Mouse (Mus musculus) CH12.LX (cell line): Measurements from ENCODE around the gene Cdc14b. TPM values are rescaled to one million over a fixed set of nuclear protein-coding genes. Genes with fewer than 3 reads are reported as not detected.

ENCODE experiments used
- DNase-seq: peaks from one replicate; pipeline ENCODE4 v3.0.0-alpha.2; 2013; ENCODE audit errors: extremely low read depth
- H3K27ac ChIP-seq: 2 replicates; pipeline ENCODE4 v1.5.1; 2012; ENCODE audit warnings: low read depth, mild to moderate bottlenecking, control low read depth, moderate library complexity; ENCODE audit not compliant: insufficient read depth
- H3K27me3 ChIP-seq: replicated peaks from 2 replicates; pipeline ENCODE3; 2012; ENCODE audit warnings: inconsistent platforms
- H3K36me3 ChIP-seq, 2 experiments: replicated peaks in 1 of 2; 2 replicates each; pipeline versions ENCODE3 to v1.6.1; 2012; ENCODE audit warnings: inconsistent platforms in 1 of 2, low read length in 1 of 2, mild to moderate bottlenecking in 1 of 2, mixed read lengths in 1 of 2, moderate library complexity in 1 of 2; ENCODE audit not compliant: control insufficient read depth in 1 of 2, insufficient read depth in 1 of 2
- H3K4me1 ChIP-seq, 2 experiments: 2 replicates each; pipeline ENCODE4 v1.6.1; 2012; ENCODE audit warnings: inconsistent platforms in 1 of 2, moderate library complexity in 1 of 2; ENCODE audit not compliant: insufficient read depth in 2 of 2, control insufficient read depth in 1 of 2
- H3K4me2 ChIP-seq: 2 replicates; pipeline ENCODE4 v1.6.1; 2012; ENCODE audit warnings: low read depth, mild to moderate bottlenecking, control low read depth; ENCODE audit not compliant: poor library complexity, insufficient read depth, severe bottlenecking
- H3K4me3 ChIP-seq, 3 experiments: fragments of 150-350 bp in 1 of 3; sonication (generic) in 1 of 3; replicated peaks in 1 of 3; 2 replicates each; pipeline versions ENCODE3 to v1.5.1; 2011 to 2012; ENCODE audit warnings: low read depth in 2 of 3, low read length in 2 of 3, mild to moderate bottlenecking in 2 of 3, moderate library complexity in 2 of 3, control low read depth in 1 of 3, improper control_type of control experiment in 1 of 3, inconsistent platforms in 1 of 3, mixed read lengths in 1 of 3; ENCODE audit not compliant: poor library complexity in 1 of 3
- H3K79me2 ChIP-seq: replicated peaks from 2 replicates; pipeline ENCODE4 v1.6.1; 2012; ENCODE audit warnings: mild to moderate bottlenecking, moderate library complexity; ENCODE audit not compliant: control insufficient read depth, poor library complexity, insufficient read depth, severe bottlenecking; ENCODE audit errors: extremely low read depth
- H3K9ac ChIP-seq: 2 replicates; pipeline ENCODE4 v1.6.1; 2012; ENCODE audit warnings: low read depth, mild to moderate bottlenecking, control low read depth, moderate library complexity; ENCODE audit not compliant: insufficient read depth
- H3K9me3 ChIP-seq: replicated peaks from 2 replicates; pipeline ENCODE3; 2012; ENCODE audit warnings: low read length, inconsistent platforms, mixed read lengths
- BHLHE40 ChIP-seq: IDR thresholded peaks from 2 replicates; pipeline ENCODE4 v1.6.1; 2011; ENCODE audit warnings: mild to moderate bottlenecking, low read depth, low read length, improper control_type of control experiment
- CTCF ChIP-seq, 2 experiments: IDR thresholded peaks in 1 of 2; conservative IDR thresholded peaks in 1 of 2; 2 replicates each; pipeline ENCODE4 v1.5.1; 2011 to 2012; ENCODE audit warnings: low read depth in 2 of 2, low read length in 2 of 2, improper control_type of control experiment in 1 of 2, inconsistent platforms in 1 of 2, mild to moderate bottlenecking in 1 of 2, moderate library complexity in 1 of 2
- ELF1 ChIP-seq: IDR thresholded peaks from 2 replicates; pipeline ENCODE4 v1.6.1; 2014; ENCODE audit warnings: low read depth, mild to moderate bottlenecking, inconsistent platforms, low read length, improper control_type of control experiment
- IRF4 ChIP-seq: IDR thresholded peaks from 2 replicates; pipeline ENCODE4 v1.6.1; 2014; ENCODE audit warnings: low read depth, mild to moderate bottlenecking, inconsistent platforms, low read length, improper control_type of control experiment
- KAT2A ChIP-seq: IDR thresholded peaks from 2 replicates; pipeline ENCODE4 v1.6.1; 2012; ENCODE audit warnings: low read length, improper control_type of control experiment, inconsistent platforms; ENCODE audit not compliant: insufficient replicate concordance
- MAFK ChIP-seq: IDR thresholded peaks from 2 replicates; pipeline ENCODE4 v1.6.1; 2011; ENCODE audit warnings: low read length, improper control_type of control experiment; ENCODE audit not compliant: insufficient replicate concordance
- MEF2A ChIP-seq: IDR thresholded peaks from 2 replicates; pipeline ENCODE4 v1.6.1; 2014; ENCODE audit warnings: low read depth, mild to moderate bottlenecking, inconsistent platforms, low read length, improper control_type of control experiment, borderline replicate concordance
- MXI1 ChIP-seq: IDR thresholded peaks from 2 replicates; pipeline ENCODE4 v1.6.1; 2011; ENCODE audit warnings: mild to moderate bottlenecking, low read depth, low read length, improper control_type of control experiment
- NRF1 ChIP-seq: IDR thresholded peaks from 2 replicates; pipeline ENCODE4 v1.6.1; 2014; ENCODE audit warnings: low read depth, mild to moderate bottlenecking, inconsistent platforms, low read length, improper control_type of control experiment, moderate library complexity
- PAX5 ChIP-seq: IDR thresholded peaks from 2 replicates; pipeline ENCODE4 v1.6.1; 2012; ENCODE audit warnings: low read length, inconsistent platforms, mixed read lengths
- RAD21 ChIP-seq: IDR thresholded peaks from 2 replicates; pipeline ENCODE4 v1.6.1; 2011; ENCODE audit warnings: low read depth, mild to moderate bottlenecking, low read length, improper control_type of control experiment, moderate library complexity
- SMC3 ChIP-seq: IDR thresholded peaks from 2 replicates; pipeline ENCODE4 v1.6.1; 2011; ENCODE audit warnings: low read depth, low read length, improper control_type of control experiment
- TBP ChIP-seq: conservative IDR thresholded peaks from 2 replicates; pipeline ENCODE4 v1.6.1; 2011; ENCODE audit warnings: low read depth, low read length, improper control_type of control experiment
- TCF12 ChIP-seq: IDR thresholded peaks from 2 replicates; pipeline ENCODE4 v1.6.1; 2014; ENCODE audit warnings: low read depth, mild to moderate bottlenecking, inconsistent platforms, low read length, improper control_type of control experiment
- ZMIZ1 ChIP-seq: IDR thresholded peaks from 2 replicates; pipeline ENCODE4 v1.6.1; 2012; ENCODE audit warnings: low read depth, mild to moderate bottlenecking, inconsistent platforms, low read length, improper control_type of control experiment
- ZNF384 ChIP-seq: IDR thresholded peaks from 2 replicates; pipeline ENCODE4 v1.6.1; 2012; ENCODE audit warnings: low read depth, low read length, improper control_type of control experiment, inconsistent platforms
- dilution Hi-C: fragments of 300-500 bp; cut with MboI; formaldehyde crosslinking; loops from 2 replicates; pipeline ENCODE4 v1.14.3; 2020; ENCODE audit warnings: low sequenced_read_pairs; ENCODE audit not compliant: extremely low pct_unique_long_range_greater_than_20kb, extremely low pct_ligation_motif_present
- in situ Hi-C: fragments of 300-500 bp; cut with MboI; formaldehyde crosslinking; loops from 3 replicates; pipeline ENCODE4 v1.14.3; 2019; ENCODE audit warnings: low sequenced_read_pairs, low pct_ligation_motif_present, low pct_unique_long_range_greater_than_20kb, mixed read lengths
- polyA plus RNA-seq: library from polyadenylated mRNA; unstranded; fragments of >175 nt; gene quantifications from 2 replicates; pipeline ENCODE4 v1.2.1, GENCODE M21; 2012; ENCODE audit warnings: low read depth; ENCODE audit not compliant: insufficient read length
- total RNA-seq, 2 experiments: library from RNA; depleted of rRNA; stranded (reverse); fragments of 300-350 nt in 1 of 2; fragments of >200 nt in 1 of 2; gene quantifications; 2 replicates each; pipeline ENCODE4 v1.2.3; 2012 to 2014

Gene Cdc14b
- total and polyA plus RNA-seq, 3 experiments, result 2.7 to 5.5 (median 4.6) TPM

DNA sequence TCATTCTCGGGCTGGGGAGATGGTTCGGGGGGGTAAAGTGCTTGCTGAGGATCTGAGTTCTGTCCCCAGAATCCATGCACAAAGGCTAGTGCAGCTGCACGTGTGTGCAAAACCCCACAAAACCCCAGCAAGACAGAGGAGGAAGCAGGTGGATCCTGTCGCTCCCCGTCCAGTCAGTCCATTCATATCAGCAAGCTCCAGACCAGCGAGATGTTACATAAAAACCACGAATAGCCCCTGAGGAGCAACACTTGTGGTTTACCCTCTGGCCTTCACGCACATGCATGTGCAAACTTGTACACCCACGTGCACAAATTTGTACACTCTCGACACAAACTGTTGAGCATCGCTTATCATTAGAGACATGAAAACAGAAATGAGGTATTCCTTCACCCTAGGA lies 34.8 kb upstream of the Cdc14b start:
- Histone ChIP-seq H3K9ac (no peak overlapping the region), H3K4me3 (no peak overlapping the region), H3K4me1 (peaks cover 9 to 45% of the 10 kb centered on the region in 2 experiments), H3K36me3 (peaks cover 12 to 23% of the 10 kb centered on the region in 2 experiments), H3K79me2 (no peaks in the 10 kb centered on the region), H3K27me3 (peaks cover 2% of the 10 kb centered on the region), H3K4me2 (no peak overlapping the region), H3K27ac (no peak overlapping the region), H3K9me3 (no peaks in the 10 kb centered on the region)
- dilution Hi-C loops, result no loop called here
- no peak for DNase-seq
- 0 out of 2 replicates have a peak, but pooled peaks have one; percentile 11 for TF ChIP-seq TCF12
- TF ChIP-seq MXI1, result no peak
- peak; percentile 79 for TF ChIP-seq BHLHE40
- in situ Hi-C loops, result loop anchor here (5.0 to 10.0 kb wide), 2 partner anchors 63 to 125 kb away; no protein-coding TSS in a partner anchor

DNA sequence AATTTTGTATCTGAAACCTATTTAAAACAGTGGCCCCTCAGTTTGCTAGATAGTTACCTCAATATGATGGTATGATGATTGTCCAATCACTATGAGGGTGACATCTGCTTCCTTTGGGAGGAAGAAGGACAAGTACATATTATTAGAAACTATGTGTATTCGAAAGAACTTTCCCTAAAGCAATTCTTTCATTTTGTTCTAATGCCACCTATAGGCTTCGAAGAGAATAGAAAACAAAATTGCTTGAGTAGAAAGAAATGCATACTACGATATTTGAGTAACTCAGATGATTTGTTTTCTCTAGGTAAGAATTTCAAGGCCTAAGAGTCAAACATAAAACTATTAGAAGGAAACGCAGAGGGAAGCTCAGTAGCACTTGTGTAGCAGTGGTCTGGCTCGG lies 33.9 kb upstream of the Cdc14b start:
- Histone ChIP-seq H3K9ac (no peak overlapping the region), H3K9me3 (no peaks in the 10 kb centered on the region), H3K27ac (no peak overlapping the region), H3K27me3 (peaks cover 1% of the 10 kb centered on the region), H3K36me3 (peaks cover 18 to 30% of the 10 kb centered on the region in 2 experiments), H3K4me2 (no peak overlapping the region), H3K79me2 (no peaks in the 10 kb centered on the region), H3K4me3 (no peak overlapping the region), H3K4me1 (peaks cover 9 to 45% of the 10 kb centered on the region in 2 experiments)
- dilution Hi-C loops, result no loop called here
- in situ Hi-C loops, result no loop called here
- TF ChIP-seq MEF2A, result no peak
- TF ChIP-seq ZNF384, result no peak
- no peak for TF ChIP-seq KAT2A
- TF ChIP-seq NRF1, result no peak
- TF ChIP-seq SMC3, result 0 out of 2 replicates have a peak, but pooled peaks have one; percentile 24
- TF ChIP-seq TBP, result no peak
- peak; percentile 64 for TF ChIP-seq RAD21
- TF ChIP-seq ZMIZ1, result no peak
- TF ChIP-seq CTCF (conservative IDR thresholded peaks at IDR 0.05 in 1 of 2, IDR thresholded peaks at IDR 0.05 in 1 of 2; ENCODE audit: low read depth in 2 of 2, low read length in 2 of 2), result peak in 1 of 2 experiments; percentile 65; a peak in 2 of 4 replicates
- TF ChIP-seq MAFK, result no peak
- TF ChIP-seq IRF4, result no peak
- no peak for TF ChIP-seq PAX5
- TF ChIP-seq ELF1, result no peak
- DNase-seq, result no peak
